Comparison of ENCODE assay signal across 11 mouse cellular contexts in the genomic region with DNA sequence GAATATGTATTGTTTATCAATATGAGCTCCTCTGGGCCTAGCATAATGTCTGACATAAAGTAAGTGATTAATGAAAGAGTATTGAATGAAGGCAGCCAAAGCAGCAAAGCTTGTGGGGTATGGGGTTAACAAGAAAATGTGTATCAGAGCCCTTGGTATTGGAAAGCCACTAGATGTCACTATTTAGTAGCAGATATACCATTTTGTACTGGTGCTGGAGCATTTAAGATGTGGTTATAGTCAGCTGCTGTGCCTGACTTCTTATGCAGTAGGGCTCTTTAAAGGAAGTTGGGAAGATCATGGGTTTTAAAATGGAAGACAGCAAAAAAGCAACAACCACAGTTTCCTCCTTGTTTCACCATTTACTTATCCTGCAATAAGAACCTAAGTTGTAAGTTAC.
DNase-seq lines count a peak whose midpoint lies in the region; ATAC-seq and TF ChIP-seq lines count a peak whose summit lies in the region.
"Had no signal": no experiment of that assay in that cellular context is flagged by ENCODE, and none has a peak within 500 bp of the region (broad histone marks: within the 10 kb centered on the region; RNA-seq: fewer than 3 reads in every experiment).

No protein-coding gene starts in this region.

- no peaks in the 10 kb centered on the region for H3K4me1 ChIP-seq in E14TG2a.4 (replicated peaks; ENCODE audit: low read depth, low read length)
- H3K4me1 ChIP-seq in hindbrain, postnatal 0 days (ENCODE audit: insufficient read depth, low read length): no peaks in the 10 kb centered on the region
- H3K4me1 ChIP-seq: heart, embryonic 15.5 days; lung, embryonic 15.5 days; stomach, embryonic 15.5 days had no signal

- DNase-seq in layer of hippocampus, adult 2 months (ENCODE audit: low spot score in 2 of 2): peak in 1 of 2 experiments; percentile 12
- no peak for DNase-seq in layer of hippocampus, postnatal 25 days (ENCODE audit: extremely low spot score in 1 of 2, low spot score in 1 of 2)
- DNase-seq in NIH3T3 (ENCODE audit: low read depth): peak; percentile 54
- peak; percentile 69 for DNase-seq in hindbrain, postnatal 0 days (ENCODE audit: low spot score)
- no peak for DNase-seq in spleen, adult 12 weeks (ENCODE audit: low spot score)
- no peak for DNase-seq in gastrocnemius, postnatal 4 days (ENCODE audit: low spot score in 2 of 2)
- no peak for DNase-seq in right cerebral cortex, postnatal 36 days (ENCODE audit: low spot score in 2 of 2)

- H3K27ac ChIP-seq in layer of hippocampus, adult 2 months: no peak overlapping the region
- H3K27ac ChIP-seq in hindbrain, postnatal 0 days: no peak overlapping the region
- H3K27ac ChIP-seq: heart, embryonic 15.5 days; lung, embryonic 15.5 days; stomach, embryonic 15.5 days had no signal

- H3K4me2 ChIP-seq in hindbrain, postnatal 0 days (ENCODE audit: low read depth, low read length): no peak overlapping the region
- H3K4me2 ChIP-seq: heart, embryonic 15.5 days; lung, embryonic 15.5 days; stomach, embryonic 15.5 days had no signal

- TF ChIP-seq CTCF in layer of hippocampus, adult 2 months (conservative IDR thresholded peaks at IDR 0.05): peak; percentile 78
- peak; percentile 13; the same call in 1 of the 2 replicates for TF ChIP-seq CTCF in E14TG2a.4 (conservative IDR thresholded peaks at IDR 0.05; ENCODE audit: low read length)
- peak; percentile 63 for TF ChIP-seq CTCF in hindbrain, postnatal 0 days (IDR thresholded peaks at IDR 0.05; ENCODE audit: low read depth)

- no peak overlapping the region for H3K4me3 ChIP-seq in layer of hippocampus, adult 2 months
- H3K4me3 ChIP-seq in E14TG2a.4 (replicated peaks; ENCODE audit: low read length): no peak overlapping the region
- H3K4me3 ChIP-seq in hindbrain, postnatal 0 days (ENCODE audit: low read length): no peak overlapping the region
- H3K4me3 ChIP-seq: heart, embryonic 15.5 days; lung, embryonic 15.5 days; stomach, embryonic 15.5 days had no signal

- H3K9ac ChIP-seq in hindbrain, postnatal 0 days (replicated peaks; ENCODE audit: low read length): no peak overlapping the region
- H3K9ac ChIP-seq: heart, embryonic 15.5 days; lung, embryonic 15.5 days; stomach, embryonic 15.5 days had no signal

- ATAC-seq in hindbrain, postnatal 0 days: peak; percentile 76; the same call in 1 of the 2 replicates

- no peaks in the 10 kb centered on the region for H3K27me3 ChIP-seq in E14TG2a.4 (ENCODE audit: insufficient read depth, low read length)
- no peaks in the 10 kb centered on the region for H3K27me3 ChIP-seq in hindbrain, postnatal 0 days (ENCODE audit: insufficient read depth, low read length)
- H3K27me3 ChIP-seq: heart, embryonic 15.5 days; lung, embryonic 15.5 days; stomach, embryonic 15.5 days had no signal

- H3K9me3 ChIP-seq in E14TG2a.4 (ENCODE audit: low read length): no peaks in the 10 kb centered on the region
- no peaks in the 10 kb centered on the region for H3K9me3 ChIP-seq in hindbrain, postnatal 0 days (ENCODE audit: low read length)
- H3K9me3 ChIP-seq: heart, embryonic 15.5 days; lung, embryonic 15.5 days; stomach, embryonic 15.5 days had no signal

- no peaks in the 10 kb centered on the region for H3K36me3 ChIP-seq in E14TG2a.4 (ENCODE audit: insufficient read depth, low read length)
- no peaks in the 10 kb centered on the region for H3K36me3 ChIP-seq in hindbrain, postnatal 0 days (ENCODE audit: insufficient read depth, low read length)
- H3K36me3 ChIP-seq: heart, embryonic 15.5 days; lung, embryonic 15.5 days; stomach, embryonic 15.5 days had no signal

Comparison
In these comparisons a context has a peak if more than half of its experiments do, and no peak if none do; other contexts are left out.
1. DNase-seq: peak in NIH3T3 (single experiment) and hindbrain, postnatal 0 days (single experiment); none in layer of hippocampus, postnatal 25 days (0 of 2), spleen, adult 12 weeks (single experiment), gastrocnemius, postnatal 4 days (0 of 2) and right cerebral cortex, postnatal 36 days (0 of 2).
2. CTCF ChIP-seq: peak in every context shown above with its lines; median percentile 78 in layer of hippocampus, adult 2 months; 63 in hindbrain, postnatal 0 days; 13 in E14TG2a.4.